Mouse (Mus musculus) forebrain, embryonic 15.5 days (tissue): ENCODE results near the gene Mfsd4b3. TPM values are rescaled to one million over a fixed set of nuclear protein-coding genes. Genes with fewer than 3 reads are reported as not detected.
A peak's percentile ranks its signal among the peaks of the same experiment; 100 is the strongest.
"Not testable (repeated sequence)": the region's sequence is repeated elsewhere in the genome, so short reads cannot be mapped to it uniquely, and the experiment has no call there.

Source experiments
- ATAC-seq: fragments of 200-750 bp; cut with Nextera tagmentation; replicated peaks from 2 replicates; pipeline ENCODE4 v1.8.0; 2017; ENCODE audit warnings: mild to moderate bottlenecking, moderate TSS enrichment, moderate library complexity
- H3K27ac ChIP-seq: fragments of 300-500 bp; sonication (generic); replicated peaks from 2 replicates; pipeline ENCODE4 v1.5.1; 2015; ENCODE audit warnings: mild to moderate bottlenecking, inconsistent platforms
- H3K27me3 ChIP-seq: fragments of 300-500 bp; sonication (generic); 2 replicates; pipeline ENCODE4 v1.6.1; 2015; ENCODE audit warnings: inconsistent platforms
- H3K36me3 ChIP-seq: fragments of 300-500 bp; sonication (generic); 2 replicates; pipeline ENCODE4 v1.6.1; 2015; ENCODE audit warnings: mild to moderate bottlenecking, inconsistent platforms
- H3K4me1 ChIP-seq: fragments of 300-500 bp; sonication (generic); 2 replicates; pipeline ENCODE4 v1.6.1; 2015; ENCODE audit warnings: inconsistent platforms
- H3K4me2 ChIP-seq: fragments of 300-500 bp; sonication (generic); replicated peaks from 2 replicates; pipeline ENCODE4 v1.6.1; 2015; ENCODE audit warnings: mild to moderate bottlenecking, inconsistent platforms
- H3K4me3 ChIP-seq: fragments of 300-500 bp; sonication (generic); 2 replicates; pipeline ENCODE4 v1.5.1; 2015; ENCODE audit warnings: mild to moderate bottlenecking, inconsistent platforms
- H3K9ac ChIP-seq: fragments of 300-500 bp; sonication (generic); replicated peaks from 2 replicates; pipeline ENCODE4 v1.6.1; 2015; ENCODE audit warnings: mild to moderate bottlenecking, inconsistent platforms
- H3K9me3 ChIP-seq: fragments of 300-500 bp; sonication (generic); 2 replicates; pipeline ENCODE4 v1.6.1; 2016; ENCODE audit warnings: inconsistent platforms
- WGBS: fragments of 180-500 bp; shearing (Covaris S2); methylation state at CpG from one replicate; pipeline ENCODE4 v1.1.7; 2015; ENCODE audit warnings: mixed read lengths; 5-methylcytosine and 5-hydroxymethylcytosine counted together
- polyA plus RNA-seq: library from polyadenylated mRNA; unstranded; fragments of >200 nt; fragmentation: Nextera tagmentation; extraction: Ambion mirVana; gene quantifications from 2 replicates; pipeline ENCODE4 v1.2.1, GENCODE M21; 2015

Gene Mfsd4b3
- polyA plus RNA-seq, 1 experiment from 2014 or later = 0.13 TPM

- H3K4me1 ChIP-seq = no peaks in the 10 kb centered on the region
- no peak overlapping the region for H3K4me2 ChIP-seq
- H3K27ac ChIP-seq = no peak overlapping the region
- no peak overlapping the region for H3K9ac ChIP-seq
- H3K27me3 ChIP-seq = no peaks in the 10 kb centered on the region
- 67% methylated on average over 11 of the region's 11 CpGs for WGBS
- no peak overlapping the region for H3K4me3 ChIP-seq
- ATAC-seq = no peak
- H3K36me3 ChIP-seq = no peaks in the 10 kb centered on the region
- peaks cover 6% of the 10 kb centered on the region; the same call in 1 of the 2 replicates for H3K9me3 ChIP-seq
These were observed 15.0 kb upstream of the Mfsd4b3 start for GRCm38 (mm10) chr10:39974982-39975381.

GRCm38 (mm10) chr10:39967512-39967911, 7.6 kb upstream of the Mfsd4b3 start:
- WGBS = 89% methylated on average over 3 of the region's 3 CpGs
- H3K4me1 ChIP-seq = no peaks in the 10 kb centered on the region
- no peak overlapping the region for H3K27ac ChIP-seq
- no peak for ATAC-seq
- H3K27me3 ChIP-seq = no peaks in the 10 kb centered on the region
- no peak overlapping the region for H3K4me2 ChIP-seq
- no peak overlapping the region for H3K4me3 ChIP-seq
- H3K9ac ChIP-seq = no peak overlapping the region
- no peaks in the 10 kb centered on the region for H3K36me3 ChIP-seq
- no peaks in the 10 kb centered on the region for H3K9me3 ChIP-seq

GRCm38 (mm10) chr10:39961906-39962305, 2.0 kb upstream of the Mfsd4b3 start:
- WGBS = 47% methylated on average over 1 of the region's 1 CpGs
- Histone ChIP-seq H3K27me3 (no peaks in the 10 kb centered on the region), H3K9me3 (no peaks in the 10 kb centered on the region), H3K4me3 (no peak overlapping the region), H3K4me1 (peaks cover 8% of the 10 kb centered on the region; the same call in 1 of the 2 replicates), H3K36me3 (no peaks in the 10 kb centered on the region), H3K27ac (no peak overlapping the region), H3K9ac (no peak overlapping the region), H3K4me2 (no peak overlapping the region)
- no peak for ATAC-seq

- peak; percentile 74 for ATAC-seq
- 42% methylated on average over 11 of the region's 11 CpGs for WGBS
- no peak overlapping the region for H3K27ac ChIP-seq
- no peak overlapping the region for H3K9ac ChIP-seq
- H3K27me3 ChIP-seq = no peaks in the 10 kb centered on the region
- no peaks in the 10 kb centered on the region for H3K9me3 ChIP-seq
- peak overlapping the region; percentile 88 for H3K4me2 ChIP-seq
- no peaks in the 10 kb centered on the region for H3K36me3 ChIP-seq
- H3K4me1 ChIP-seq = peaks cover 8% of the 10 kb centered on the region; the same call in 1 of the 2 replicates
- peak overlapping the region; percentile 48 for H3K4me3 ChIP-seq
These were observed 479 bp upstream of the Mfsd4b3 start for GRCm38 (mm10) chr10:39960441-39960822.

GRCm38 (mm10) chr10:39958266-39958665, 1.7 kb downstream of the Mfsd4b3 start:
- Histone ChIP-seq H3K27ac (no peak overlapping the region), H3K4me1 (peaks cover 8% of the 10 kb centered on the region; the same call in 1 of the 2 replicates), H3K27me3 (no peaks in the 10 kb centered on the region), H3K36me3 (no peaks in the 10 kb centered on the region), H3K4me2 (no peak overlapping the region), H3K4me3 (no peak overlapping the region), H3K9ac (no peak overlapping the region), H3K9me3 (no peaks in the 10 kb centered on the region)
- WGBS = 66% methylated on average over 4 of the region's 4 CpGs
- ATAC-seq = no peak

GRCm38 (mm10) chr10:39956340-39956878, 3.5 kb downstream of the Mfsd4b3 start:
- WGBS = 48% methylated on average over 2 of the region's 2 CpGs
- H3K27me3 ChIP-seq = no peaks in the 10 kb centered on the region
- H3K27ac ChIP-seq = no peak overlapping the region
- H3K9me3 ChIP-seq = no peaks in the 10 kb centered on the region
- H3K4me3 ChIP-seq = no peak overlapping the region
- H3K9ac ChIP-seq = no peak overlapping the region
- H3K36me3 ChIP-seq = no peaks in the 10 kb centered on the region
- H3K4me2 ChIP-seq = no peak overlapping the region
- no peak for ATAC-seq
- H3K4me1 ChIP-seq = peaks cover 8% of the 10 kb centered on the region; the same call in 1 of the 2 replicates

GRCm38 (mm10) chr10:39955163-39955562, 4.8 kb downstream of the Mfsd4b3 start:
- no peak overlapping the region for H3K9ac ChIP-seq
- WGBS = 81% methylated on average over 2 of the region's 2 CpGs
- H3K4me2 ChIP-seq = no peak overlapping the region
- no peak overlapping the region for H3K4me3 ChIP-seq
- H3K27me3 ChIP-seq = no peaks in the 10 kb centered on the region
- H3K4me1 ChIP-seq = 0 out of 2 replicates have a peak, but pooled peaks cover 5% of the 10 kb centered on the region
- ATAC-seq = no peak
- H3K36me3 ChIP-seq = no peaks in the 10 kb centered on the region
- no peak overlapping the region for H3K27ac ChIP-seq
- H3K9me3 ChIP-seq = no peaks in the 10 kb centered on the region

GRCm38 (mm10) chr10:39949377-39949954, 10.5 kb downstream of the Mfsd4b3 start:
- no peak for ATAC-seq
- Histone ChIP-seq H3K4me3 (no peak overlapping the region), H3K27me3 (no peaks in the 10 kb centered on the region), H3K4me2 (no peak overlapping the region), H3K36me3 (no peaks in the 10 kb centered on the region), H3K9me3 (no peaks in the 10 kb centered on the region), H3K9ac (no peak overlapping the region), H3K4me1 (no peaks in the 10 kb centered on the region), H3K27ac (no peak overlapping the region)
- WGBS = 85% methylated on average over 2 of the region's 2 CpGs

GRCm38 (mm10) chr10:39947195-39947594, 12.8 kb downstream of the Mfsd4b3 start:
- H3K27me3 ChIP-seq, H3K9ac ChIP-seq, H3K27ac ChIP-seq, H3K4me2 ChIP-seq, H3K9me3 ChIP-seq, H3K4me3 ChIP-seq, ATAC-seq, H3K36me3 ChIP-seq, H3K4me1 ChIP-seq: not testable (repeated sequence)
- 82% methylated on average over 3 of the region's 3 CpGs for WGBS

GRCm38 (mm10) chr10:39936553-39936952, 23.4 kb downstream of the Mfsd4b3 start:
- no peaks in the 10 kb centered on the region for H3K9me3 ChIP-seq
- no peaks in the 10 kb centered on the region for H3K27me3 ChIP-seq
- no peak overlapping the region for H3K9ac ChIP-seq
- H3K4me1 ChIP-seq = no peaks in the 10 kb centered on the region
- no peak overlapping the region for H3K4me2 ChIP-seq
- H3K4me3 ChIP-seq = no peak overlapping the region
- WGBS = 83% methylated on average over 7 of the region's 7 CpGs
- H3K36me3 ChIP-seq = no peaks in the 10 kb centered on the region
- H3K27ac ChIP-seq = no peak overlapping the region
- no peak for ATAC-seq

GRCm38 (mm10) chr10:39926616-39927139, 33.3 kb downstream of the Mfsd4b3 start, which contains the start of gene Mfsd4b2:
TSS of gene Mfsd4b2 (minus strand) at chr10:39926923.
- 2% methylated on average over 41 of the region's 41 CpGs for WGBS
- peak; percentile 70; the same call in 1 of the 2 replicates for ATAC-seq
- H3K27me3 ChIP-seq = peaks cover 12% of the 10 kb centered on the region; the same call in 1 of the 2 replicates
- no peaks in the 10 kb centered on the region for H3K9me3 ChIP-seq
- no peaks in the 10 kb centered on the region for H3K36me3 ChIP-seq
- H3K27ac ChIP-seq = no peak within 1 kb of the TSS
- H3K4me1 ChIP-seq = 0 out of 2 replicates have a peak, but pooled peaks cover 5% of the 10 kb centered on the region
- H3K9ac ChIP-seq = peak within 1 kb of the TSS; percentile 35
- H3K4me3 ChIP-seq = peak within 1 kb of the TSS; percentile 38
- H3K4me2 ChIP-seq = peak within 1 kb of the TSS; percentile 72

- WGBS = 72% methylated on average over 8 of the region's 8 CpGs
- H3K4me2 ChIP-seq, H3K36me3 ChIP-seq, H3K9me3 ChIP-seq, H3K9ac ChIP-seq, H3K4me1 ChIP-seq, H3K4me3 ChIP-seq, ATAC-seq, H3K27ac ChIP-seq: not testable (repeated sequence)
- H3K27me3 ChIP-seq = peaks cover 12% of the 10 kb centered on the region; the same call in 1 of the 2 replicates
These were observed 35.4 kb downstream of the Mfsd4b3 start for GRCm38 (mm10) chr10:39924556-39924955.
